Mouse (Mus musculus) cerebellum, adult 9-11 months (tissue): ENCODE measurements around the gene Btbd35f27.
"Not testable (repeated sequence)": the region's sequence is repeated elsewhere in the genome, so short reads cannot be mapped to it uniquely, and the experiment has no call there.

Experiments used
- DNase-seq: peaks from one replicate; pipeline ENCODE4 v3.0.0; 2022

The Btbd35f27 gene

DNA sequence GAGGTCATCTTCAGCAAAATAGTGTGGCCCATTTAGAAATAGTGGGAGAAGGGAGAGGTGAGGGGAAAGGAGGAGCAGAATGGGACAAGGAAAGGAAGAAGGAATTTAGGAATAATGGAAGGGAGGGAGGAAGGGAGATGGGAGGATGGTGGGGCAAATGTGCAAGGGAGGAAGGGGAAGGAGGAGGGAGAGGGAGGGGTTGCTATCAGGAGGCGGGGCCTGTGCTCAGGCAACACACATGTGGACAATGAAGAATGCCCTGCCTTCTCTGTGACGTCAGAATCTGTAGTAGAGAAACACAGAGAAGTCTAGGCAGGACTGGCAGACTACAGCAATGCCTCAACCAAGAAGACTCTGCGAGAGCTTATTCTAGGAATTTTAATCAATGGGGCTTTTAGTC is at the start of gene Btbd35f27:
Gene Btbd35f27, plus strand, starts transcription at position 301 of the 400 bp plus-strand sequence.
- not testable (repeated sequence) for DNase-seq
